Mouse (Mus musculus): Measurements from ENCODE around the gene Gucy2e.

GRCm38 (mm10) chr11:69245643-69246042 lies 8.8 kb upstream of the Gucy2e start:
- TF ChIP-seq EP300 (optimal IDR thresholded peaks at IDR 0.05) = no peak
- TF ChIP-seq CTCF (IDR thresholded peaks at IDR 0.05; ENCODE audit: low read depth) = no peak

Data from stomach, postnatal 0 days (tissue).